Mouse (Mus musculus) stomach, embryonic 15.5 days (tissue): ENCODE measurements around the gene Ccdc27. TPM values are rescaled to one million over a fixed set of nuclear protein-coding genes. Genes with fewer than 3 reads are reported as not detected.
A peak's percentile ranks its signal among the peaks of the same experiment; 100 is the strongest.

Experiments
- ATAC-seq: fragments of 200-750 bp; cut with Nextera tagmentation; 2 replicates; pipeline ENCODE4 v1.8.0; 2017; ENCODE audit warnings: low read depth, moderate number of reproducible peaks, moderate TSS enrichment; ENCODE audit not compliant: insufficient read depth, low FRiP score
- H3K27ac ChIP-seq: fragments of 300-500 bp; sonication (generic); 2 replicates; pipeline ENCODE4 v1.5.1; 2015; ENCODE audit warnings: mild to moderate bottlenecking, inconsistent platforms
- H3K27me3 ChIP-seq: fragments of 300-500 bp; sonication (generic); replicated peaks from 2 replicates; pipeline ENCODE4 v1.6.1; 2015; ENCODE audit warnings: inconsistent platforms
- H3K36me3 ChIP-seq: fragments of 300-500 bp; sonication (generic); 2 replicates; pipeline ENCODE4 v1.6.1; 2015; ENCODE audit warnings: inconsistent platforms
- H3K4me1 ChIP-seq: fragments of 300-500 bp; sonication (generic); 2 replicates; pipeline ENCODE4 v1.6.1; 2015; ENCODE audit warnings: inconsistent platforms
- H3K4me2 ChIP-seq: fragments of 300-500 bp; sonication (generic); 2 replicates; pipeline ENCODE4 v1.6.1; 2015; ENCODE audit warnings: mild to moderate bottlenecking, inconsistent platforms
- H3K4me3 ChIP-seq: fragments of 300-500 bp; sonication (generic); replicated peaks from 2 replicates; pipeline ENCODE4 v1.5.1; 2015; ENCODE audit warnings: inconsistent platforms
- H3K9ac ChIP-seq: fragments of 300-500 bp; sonication (generic); 2 replicates; pipeline ENCODE4 v1.6.1; 2015; ENCODE audit warnings: inconsistent platforms
- H3K9me3 ChIP-seq: fragments of 300-500 bp; sonication (generic); 2 replicates; pipeline ENCODE4 v1.6.1; 2016; ENCODE audit warnings: inconsistent platforms
- WGBS: fragments of 180-500 bp; shearing (Covaris S2); methylation state at CpG from one replicate; pipeline ENCODE4 v1.1.7; 2015; 5-methylcytosine and 5-hydroxymethylcytosine counted together
- polyA plus RNA-seq: library from polyadenylated mRNA; unstranded; fragments of >200 nt; fragmentation: Nextera tagmentation; extraction: Ambion mirVana; gene quantifications from 2 replicates; pipeline ENCODE4 v1.2.1, GENCODE M21; 2015

The Ccdc27 gene
- polyA plus RNA-seq, 1 experiment from 2014 or later, result 0.14 TPM

GRCm38 (mm10) chr4:154024729-154025521 lies 17.6 kb downstream of the Ccdc27 start:
- Histone ChIP-seq H3K9me3 (no peaks in the 10 kb centered on the region), H3K9ac (peak overlapping the region; percentile 23), H3K36me3 (peaks cover 10% of the 10 kb centered on the region; the same call in 1 of the 2 replicates), H3K4me3 (peak overlapping the region; percentile 49), H3K4me1 (peaks cover 37% of the 10 kb centered on the region), H3K27me3 (no peaks in the 10 kb centered on the region), H3K27ac (peak overlapping the region; percentile 75), H3K4me2 (peak overlapping the region; percentile 77)
- no peak for ATAC-seq
- WGBS, result 33% methylated on average over 17 of the region's 17 CpGs

- Histone ChIP-seq H3K36me3 (peaks cover 16% of the 10 kb centered on the region), H3K4me1 (peaks cover 37% of the 10 kb centered on the region), H3K9me3 (no peaks in the 10 kb centered on the region), H3K27ac (peak overlapping the region; percentile 75), H3K4me3 (peak overlapping the region; percentile 49; the same call in 1 of the 2 replicates), H3K27me3 (no peaks in the 10 kb centered on the region), H3K9ac (no peak overlapping the region), H3K4me2 (peak overlapping the region; percentile 77)
- WGBS, result 10% methylated on average over 8 of the region's 8 CpGs
- peak; percentile 78 for ATAC-seq
Measured at GRCm38 (mm10) chr4:154023754-154024601, 18.5 kb downstream of the Ccdc27 start.

- WGBS, result 32% methylated on average over 4 of the region's 4 CpGs
- Histone ChIP-seq H3K4me1 (peaks cover 37% of the 10 kb centered on the region), H3K4me3 (no peak overlapping the region), H3K27me3 (no peaks in the 10 kb centered on the region), H3K9me3 (no peaks in the 10 kb centered on the region), H3K36me3 (peaks cover 27% of the 10 kb centered on the region), H3K27ac (peak overlapping the region; percentile 31; the same call in 1 of the 2 replicates), H3K4me2 (0 out of 2 replicates have a peak overlapping the region, but pooled peaks have one; percentile 3), H3K9ac (no peak overlapping the region)
- ATAC-seq, result no peak
Measured at GRCm38 (mm10) chr4:154022844-154023243, 19.6 kb downstream of the Ccdc27 start.

DNA sequence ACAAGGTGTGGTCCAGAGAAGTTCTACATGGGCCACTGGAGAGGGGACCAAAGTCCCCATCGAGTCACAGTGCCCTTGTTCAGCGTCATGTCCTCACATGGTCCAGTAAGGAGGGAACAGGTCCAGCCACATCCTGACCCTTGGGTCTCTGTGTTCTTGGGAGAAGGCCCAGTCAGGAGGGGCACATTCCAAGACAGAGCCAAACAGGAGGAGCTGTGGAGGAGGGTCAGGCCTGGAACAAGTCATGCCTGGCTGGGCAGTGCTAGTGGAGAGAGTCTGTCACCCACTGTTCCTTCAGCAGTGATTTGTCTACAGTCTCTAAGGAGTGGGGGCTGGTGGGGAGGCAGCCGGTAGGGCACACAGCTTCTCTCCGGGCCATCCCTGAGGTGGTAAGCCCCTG lies 20.1 kb downstream of the Ccdc27 start:
- Histone ChIP-seq H3K27me3 (no peaks in the 10 kb centered on the region), H3K9ac (no peak overlapping the region), H3K27ac (peak overlapping the region; percentile 31; the same call in 1 of the 2 replicates), H3K4me1 (peaks cover 37% of the 10 kb centered on the region), H3K4me2 (no peak overlapping the region), H3K9me3 (no peaks in the 10 kb centered on the region), H3K36me3 (peaks cover 29% of the 10 kb centered on the region), H3K4me3 (no peak overlapping the region)
- WGBS, result 82% methylated on average over 4 of the region's 4 CpGs
- no peak for ATAC-seq

GRCm38 (mm10) chr4:154021432-154021831 lies 21.0 kb downstream of the Ccdc27 start:
- Histone ChIP-seq H3K9ac (no peak overlapping the region), H3K9me3 (no peaks in the 10 kb centered on the region), H3K36me3 (peaks cover 37% of the 10 kb centered on the region), H3K4me2 (no peak overlapping the region), H3K4me1 (peaks cover 35% of the 10 kb centered on the region), H3K4me3 (no peak overlapping the region), H3K27me3 (no peaks in the 10 kb centered on the region), H3K27ac (no peak overlapping the region; the same call in 1 of the 2 replicates)
- 88% methylated on average over 9 of the region's 9 CpGs for WGBS
- ATAC-seq, result no peak

GRCm38 (mm10) chr4:154019571-154019970 lies 22.9 kb downstream of the Ccdc27 start:
- no peak overlapping the region for H3K4me3 ChIP-seq
- no peaks in the 10 kb centered on the region for H3K9me3 ChIP-seq
- no peak overlapping the region for H3K27ac ChIP-seq
- peaks cover 20% of the 10 kb centered on the region for H3K4me1 ChIP-seq
- H3K4me2 ChIP-seq, result no peak overlapping the region
- no peaks in the 10 kb centered on the region for H3K27me3 ChIP-seq
- H3K36me3 ChIP-seq, result peaks cover 49% of the 10 kb centered on the region
- 61% methylated on average over 7 of the region's 7 CpGs for WGBS
- no peak overlapping the region for H3K9ac ChIP-seq
- no peak for ATAC-seq

GRCm38 (mm10) chr4:154015476-154015875 lies 27.0 kb downstream of the Ccdc27 start:
- peaks cover 39% of the 10 kb centered on the region for H3K36me3 ChIP-seq
- no peak for ATAC-seq

GRCm38 (mm10) chr4:154012132-154012882 lies 30.2 kb downstream of the Ccdc27 start:
- Histone ChIP-seq H3K9ac (peak overlapping the region; percentile 97), H3K27me3 (no peaks in the 10 kb centered on the region), H3K4me3 (peak overlapping the region; percentile 98), H3K4me2 (peak overlapping the region; percentile 91), H3K36me3 (peaks cover 19% of the 10 kb centered on the region), H3K4me1 (peaks cover 19% of the 10 kb centered on the region), H3K27ac (peak overlapping the region; percentile 40; the same call in 1 of the 2 replicates), H3K9me3 (no peaks in the 10 kb centered on the region)
- 1% methylated on average over 55 of the region's 55 CpGs for WGBS
- ATAC-seq, result no peak

More at GRCm38 (mm10) chr4:154015476-154015875, 27.0 kb downstream of the Ccdc27 start:
- Histone ChIP-seq H3K9ac (no peak overlapping the region), H3K4me1 (peaks cover 19% of the 10 kb centered on the region), H3K9me3 (no peaks in the 10 kb centered on the region), H3K27ac (no peak overlapping the region), H3K27me3 (no peaks in the 10 kb centered on the region), H3K4me3 (no peak overlapping the region), H3K4me2 (no peak overlapping the region)
- WGBS, result 91% methylated on average over 11 of the region's 11 CpGs

- ATAC-seq, result peak; percentile 95
- Histone ChIP-seq H3K27ac (peak within 1 kb of the TSS; percentile 40; the same call in 1 of the 2 replicates), H3K27me3 (no peaks in the 10 kb centered on the region), H3K4me1 (peaks cover 19% of the 10 kb centered on the region), H3K4me2 (peak within 1 kb of the TSS; percentile 91), H3K9ac (peak within 1 kb of the TSS; percentile 97), H3K4me3 (peak within 1 kb of the TSS; percentile 98), H3K9me3 (no peaks in the 10 kb centered on the region), H3K36me3 (peaks cover 16% of the 10 kb centered on the region)
- WGBS, result under 1% methylated on average over 56 of the region's 59 CpGs
Measured at GRCm38 (mm10) chr4:154011646-154012089, 30.8 kb downstream of the Ccdc27 start, which contains the start of gene Lrrc47. TSS of gene Lrrc47 (plus strand) at chr4:154011731.

DNA sequence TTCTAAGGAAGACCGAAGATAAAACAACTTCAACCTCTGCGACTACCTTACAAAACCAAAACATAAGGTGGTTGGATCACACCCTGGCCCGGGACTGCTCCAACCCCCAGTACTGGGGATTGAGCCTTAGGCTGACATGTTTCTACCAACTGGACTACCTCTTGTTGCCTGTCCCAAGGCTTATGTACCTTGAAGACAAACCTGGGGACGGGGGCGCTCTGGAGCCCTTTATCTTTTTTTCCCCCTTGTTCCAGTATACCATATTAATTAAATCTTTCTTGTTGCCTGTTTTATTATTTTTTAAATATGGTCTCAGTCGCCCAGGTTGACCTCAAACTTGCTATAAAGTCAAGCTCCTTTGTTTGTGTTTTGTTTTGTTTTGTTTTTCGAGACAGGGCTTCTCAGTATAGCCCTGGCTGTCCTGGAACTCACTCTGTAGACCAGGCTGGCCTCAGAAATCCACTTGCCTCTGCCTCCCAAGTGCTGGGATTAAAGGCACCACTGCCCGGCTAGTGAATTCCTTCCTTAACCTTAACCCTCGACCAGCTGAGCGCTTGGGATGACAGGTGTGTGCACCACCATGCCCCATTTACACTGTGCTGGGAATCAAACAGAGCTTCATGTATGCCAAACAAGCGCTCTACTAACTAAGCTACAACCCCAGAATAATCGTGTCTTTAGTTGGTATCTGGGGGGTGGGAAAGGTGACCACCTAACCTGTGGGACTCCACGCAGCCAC lies 31.4 kb downstream of the Ccdc27 start:
- H3K4me1 ChIP-seq, result peaks cover 19% of the 10 kb centered on the region
- 25% methylated on average over 13 of the region's 13 CpGs for WGBS
- H3K36me3 ChIP-seq, result peaks cover 13% of the 10 kb centered on the region
- peak overlapping the region; percentile 98 for H3K4me3 ChIP-seq
- H3K9me3 ChIP-seq, result no peaks in the 10 kb centered on the region
- H3K4me2 ChIP-seq, result peak overlapping the region; percentile 91
- peak overlapping the region; percentile 97; the same call in 1 of the 2 replicates for H3K9ac ChIP-seq
- no peaks in the 10 kb centered on the region for H3K27me3 ChIP-seq
- no peak overlapping the region for H3K27ac ChIP-seq
- ATAC-seq, result peak; percentile 54
